Mouse (Mus musculus): ENCODE measurements at regions not wholly inside any gene's neighbourhood (a gene's known extent, or its start where the extent isn't known, plus 50 kb on each side); places are given as distances from the start of the nearest gene placed in this dataset.

DNA sequence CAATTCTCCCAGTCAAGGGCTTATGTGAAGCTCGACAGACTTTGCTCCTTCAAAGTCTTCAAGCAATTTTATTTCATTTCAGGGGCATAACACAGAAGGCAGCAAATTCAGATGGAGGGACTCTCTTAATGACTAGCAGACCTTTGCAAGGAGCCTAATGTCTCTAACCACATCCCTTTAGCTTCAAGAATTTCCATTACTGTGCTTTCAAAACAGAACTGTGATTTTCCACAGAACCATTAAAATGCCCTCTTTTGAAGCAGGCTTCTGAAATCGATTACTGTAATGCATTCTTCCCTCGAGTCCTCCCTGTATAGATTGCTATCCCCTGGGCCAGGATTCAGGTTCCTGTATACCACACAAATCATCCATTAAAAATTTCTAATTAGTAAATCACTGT lies 80.9 kb upstream of the Tac1 start:
- DNase-seq (ENCODE audit: low spot score), result no peak

DNA sequence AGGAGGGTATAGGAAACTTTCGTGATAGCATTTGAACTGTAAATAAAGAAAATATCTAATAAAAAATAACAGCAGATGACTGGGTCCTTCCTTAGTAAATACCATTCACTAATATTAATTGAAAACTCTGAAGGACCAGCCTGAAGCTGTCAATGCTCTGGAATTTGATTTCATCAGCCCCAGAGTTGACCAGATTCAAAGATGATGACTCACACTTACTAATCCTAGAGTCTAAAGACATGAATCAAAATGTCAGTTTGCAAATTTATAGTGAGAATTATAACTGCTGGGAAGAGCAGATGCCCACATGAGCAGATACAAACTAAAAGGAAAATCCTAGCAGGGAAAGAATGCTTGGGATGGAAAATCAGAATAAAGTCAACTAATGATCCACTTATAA lies 77.8 kb upstream of the Tac1 start:
- DNase-seq (ENCODE audit: low spot score), result no peak

GRCm38 (mm10) chr6:7494299-7494698 lies 60.4 kb upstream of the Tac1 start:
- DNase-seq (ENCODE audit: low spot score), result no peak

- DNase-seq (ENCODE audit: low spot score), result no peak
These were observed 57.9 kb upstream of the Tac1 start for GRCm38 (mm10) chr6:7496766-7497165.

Measured in ovary, postnatal 36 days (tissue).